Mouse (Mus musculus): ENCODE data around the gene Akr1c14.
A peak's percentile ranks its signal among the peaks of the same experiment; 100 is the strongest.
"Not testable (repeated sequence)": the region's sequence is repeated elsewhere in the genome, so short reads cannot be mapped to it uniquely, and the experiment has no call there.

Gene Akr1c14

DNA sequence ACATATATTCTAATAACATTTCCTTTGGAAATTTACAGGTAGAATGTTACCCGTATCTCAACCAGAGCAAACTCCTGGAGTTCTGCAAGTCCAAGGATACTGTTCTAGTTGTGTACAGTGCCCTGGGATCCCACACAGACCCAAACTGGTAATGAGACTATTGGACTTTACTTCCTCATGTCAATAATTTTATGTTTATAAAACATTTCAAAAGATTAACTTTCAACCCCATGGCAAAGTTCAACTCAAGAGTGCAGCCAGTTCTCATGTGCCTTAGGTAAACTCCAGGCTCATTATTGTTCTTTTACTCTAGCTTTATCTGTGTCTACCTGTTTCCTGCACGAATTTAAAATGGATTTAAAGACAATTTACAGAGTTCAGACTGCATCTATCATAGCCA lies at the start of gene Akr1c14:
Gene Akr1c14, plus strand, starts transcription at position 293 of the 400 bp plus-strand sequence.
- no peak for DNase-seq (ENCODE audit: low spot score)

DNA sequence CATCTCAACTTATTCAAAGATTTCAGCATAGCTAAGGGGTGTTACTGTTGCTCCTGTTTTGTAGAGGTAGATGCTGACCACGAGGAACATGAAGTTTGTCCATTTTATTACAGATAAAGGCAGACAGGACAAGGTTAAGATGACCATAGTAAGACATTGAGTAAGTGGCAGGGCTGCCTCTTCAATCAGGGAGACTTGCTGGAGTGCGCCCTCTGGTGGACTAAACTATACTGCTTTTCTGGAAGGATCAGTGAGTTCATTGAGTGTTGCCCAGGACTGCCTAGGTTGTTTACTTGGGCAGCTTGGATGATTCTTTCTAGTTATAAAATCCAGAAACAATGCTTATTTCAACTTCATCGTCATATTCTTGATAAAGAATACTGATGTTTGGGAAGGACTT lies 47.1 kb upstream of the Akr1c14 start:
- peak; percentile 67 for DNase-seq (ENCODE audit: low spot score)

DNA sequence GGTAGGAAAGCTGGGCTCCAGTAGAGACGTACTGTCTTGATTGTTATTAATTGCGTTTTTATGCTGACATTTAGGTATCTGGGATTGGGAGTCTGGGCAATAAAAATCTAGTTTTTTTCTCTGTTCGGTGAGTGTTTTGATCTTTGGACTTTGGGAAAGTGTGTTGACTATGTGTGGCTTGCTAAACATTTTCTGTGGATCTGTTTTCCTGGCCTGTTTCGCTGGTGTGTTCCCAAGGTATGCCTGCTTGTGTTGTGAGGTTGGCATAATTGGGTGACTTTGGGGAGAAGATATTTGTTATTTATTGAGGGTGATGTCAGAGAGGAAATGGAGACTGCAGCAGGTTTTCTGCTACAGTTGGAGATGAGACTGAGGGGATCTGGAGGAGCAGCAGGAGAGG lies 38.0 kb upstream of the Akr1c14 start:
- no peak for DNase-seq (ENCODE audit: low spot score)

DNA sequence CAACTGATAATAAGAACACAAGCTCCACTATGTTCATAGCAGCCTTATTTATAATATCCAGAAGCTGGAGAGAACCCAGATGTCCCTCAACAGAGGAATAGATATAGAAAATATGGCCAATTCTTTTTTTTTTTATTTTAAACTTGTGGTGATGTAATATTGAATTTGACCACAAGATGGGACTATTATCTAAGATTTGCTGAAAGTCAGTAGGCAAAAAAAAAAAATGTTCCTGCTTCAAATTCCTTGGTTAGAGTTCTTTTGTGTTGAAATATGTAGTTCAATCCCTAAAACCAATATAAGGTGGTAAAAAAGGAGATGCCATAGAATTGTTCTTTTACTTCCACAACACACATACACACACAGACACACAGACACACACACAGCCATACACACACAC lies 35.0 kb upstream of the Akr1c14 start:
- no peak for DNase-seq (ENCODE audit: low spot score)

DNA sequence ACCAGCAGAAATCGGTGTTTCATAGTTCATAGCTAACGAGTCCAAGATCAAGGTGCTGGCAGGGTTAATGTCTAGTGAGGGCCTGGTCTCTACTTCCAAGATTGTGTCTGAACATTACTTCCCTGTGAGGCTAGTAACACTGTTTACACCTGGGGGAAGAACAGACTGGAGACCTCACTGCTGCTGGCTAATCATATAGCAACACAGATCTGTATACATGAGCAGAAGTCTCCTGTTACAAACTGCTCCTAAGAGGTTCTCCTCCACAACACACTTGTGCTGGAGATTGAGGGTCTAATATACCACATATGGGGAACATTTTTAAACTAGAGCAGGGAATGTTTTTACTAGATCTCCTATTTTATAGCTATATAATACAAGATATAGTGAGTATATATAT lies 18.9 kb upstream of the Akr1c14 start:
- DNase-seq (ENCODE audit: low spot score), result no peak

DNA sequence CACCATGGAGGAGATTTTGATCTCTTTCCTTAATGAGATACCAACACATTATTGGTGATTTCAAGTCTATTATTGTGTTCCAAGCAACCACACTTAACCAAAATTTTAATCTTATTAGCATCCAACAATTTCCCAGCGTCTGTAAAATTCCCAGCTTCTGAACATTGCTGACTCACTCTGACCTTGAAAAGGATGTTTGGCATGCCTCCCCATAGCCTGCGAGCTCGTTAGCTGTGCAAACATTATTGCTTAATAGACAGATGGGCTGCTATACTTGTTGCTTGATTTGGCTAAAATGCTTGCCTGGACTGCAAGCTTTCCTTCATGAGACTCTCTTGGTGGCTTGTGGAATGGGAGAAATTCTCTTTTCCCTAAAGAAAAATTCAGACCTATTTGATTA lies 16.3 kb upstream of the Akr1c14 start:
- DNase-seq (ENCODE audit: low spot score), result peak; percentile 67

DNA sequence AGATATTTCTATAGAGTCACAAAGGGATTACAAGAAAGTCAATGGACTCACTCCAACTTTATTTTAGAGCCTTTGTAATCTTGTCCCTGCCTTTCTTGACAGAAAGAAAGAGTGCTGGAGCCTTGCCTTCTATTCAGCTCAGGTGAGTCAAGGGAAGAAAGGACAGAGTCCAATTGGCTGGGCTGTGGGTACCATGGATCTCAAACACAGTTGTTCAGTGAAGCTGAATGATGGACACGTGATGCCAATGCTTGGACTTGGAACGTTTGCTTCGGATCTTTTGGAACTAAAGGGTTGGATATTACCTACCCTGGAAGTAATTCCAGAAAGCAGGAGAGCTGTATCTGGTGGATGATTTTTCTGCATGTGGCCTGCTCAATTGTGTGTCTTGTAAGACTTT lies 13.8 kb upstream of the Akr1c14 start:
- no peak for DNase-seq (ENCODE audit: low spot score)

DNA sequence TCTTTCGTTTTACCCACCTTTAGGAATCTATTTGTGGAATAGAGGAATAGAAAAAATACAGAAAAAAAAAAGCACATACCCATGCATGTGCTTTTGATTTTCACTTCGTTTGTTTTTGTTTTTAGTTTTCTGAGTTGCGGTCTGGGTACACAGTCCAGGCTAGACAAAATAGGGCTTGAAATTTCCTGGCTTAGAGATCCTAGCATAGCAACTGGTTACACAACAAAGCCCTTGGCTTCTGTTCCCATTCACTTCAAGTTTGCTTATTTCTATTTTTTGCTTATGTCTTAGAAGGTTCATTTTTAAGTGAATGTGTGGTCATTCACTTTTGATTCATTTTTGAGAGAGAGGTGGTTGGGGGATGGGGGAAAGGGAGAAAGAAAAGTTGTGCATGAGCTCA lies 2.7 kb upstream of the Akr1c14 start:
- DNase-seq (ENCODE audit: low spot score), result no peak

DNA sequence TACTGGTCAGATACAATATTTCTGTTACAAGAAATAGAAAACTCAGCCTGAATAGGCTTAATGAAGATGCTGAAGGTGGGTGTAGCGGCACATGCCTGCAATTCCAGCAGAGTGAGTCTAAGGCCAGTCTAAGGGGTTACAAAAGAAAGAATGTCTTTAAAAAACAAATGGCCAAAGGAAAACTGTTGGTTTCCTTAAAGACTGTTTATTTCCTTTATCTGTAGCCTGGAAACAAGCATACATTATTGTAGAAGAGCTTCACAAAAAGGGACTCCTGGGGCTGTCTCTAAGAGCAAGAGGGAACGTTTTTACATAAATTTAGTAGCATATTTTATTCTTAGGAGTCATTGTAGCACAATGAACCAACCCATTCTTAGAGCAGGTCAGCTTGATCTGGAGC lies 2.0 kb upstream of the Akr1c14 start:
- DNase-seq (ENCODE audit: low spot score), result no peak

DNA sequence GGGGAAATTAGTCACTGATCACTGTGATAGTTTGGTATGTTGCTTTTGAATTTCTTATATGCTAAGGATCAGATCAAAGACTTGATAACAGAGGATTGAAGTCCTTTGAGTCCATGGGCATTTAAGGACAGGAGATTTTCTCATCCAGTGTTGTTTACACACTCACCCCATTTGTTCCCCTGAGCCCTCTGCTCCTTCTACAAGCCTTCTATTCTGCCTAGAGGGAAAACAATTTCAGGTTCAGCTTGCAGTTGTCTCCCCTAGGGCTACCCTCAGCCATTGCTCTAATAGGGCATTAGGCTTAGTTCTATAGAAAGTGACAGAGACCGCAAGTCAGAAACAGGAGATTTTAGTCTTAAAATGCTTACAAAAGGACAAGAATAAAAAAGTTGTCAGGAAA lies 585 bp upstream of the Akr1c14 start:
- no peak for DNase-seq (ENCODE audit: low spot score)

DNA sequence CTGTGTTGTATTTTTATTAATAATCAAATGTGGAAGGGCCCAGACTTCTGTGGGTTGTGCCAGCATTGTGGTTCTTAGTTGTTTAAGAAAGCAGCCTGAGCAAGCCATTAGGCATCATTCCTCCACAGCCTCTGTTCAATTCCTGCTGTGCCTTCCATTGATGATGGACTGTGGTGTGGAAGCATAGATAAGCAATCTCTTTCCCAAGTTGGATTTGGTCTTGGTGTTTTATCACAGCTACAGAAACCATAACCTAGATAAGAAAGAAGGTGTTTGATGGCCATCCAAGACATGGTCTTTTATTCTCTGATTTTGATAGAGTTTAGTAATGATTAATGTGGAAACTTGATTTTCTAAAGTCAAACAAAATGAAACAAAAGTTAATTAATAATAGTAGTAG lies 844 bp downstream of the Akr1c14 start:
- DNase-seq (ENCODE audit: low spot score), result no peak

DNA sequence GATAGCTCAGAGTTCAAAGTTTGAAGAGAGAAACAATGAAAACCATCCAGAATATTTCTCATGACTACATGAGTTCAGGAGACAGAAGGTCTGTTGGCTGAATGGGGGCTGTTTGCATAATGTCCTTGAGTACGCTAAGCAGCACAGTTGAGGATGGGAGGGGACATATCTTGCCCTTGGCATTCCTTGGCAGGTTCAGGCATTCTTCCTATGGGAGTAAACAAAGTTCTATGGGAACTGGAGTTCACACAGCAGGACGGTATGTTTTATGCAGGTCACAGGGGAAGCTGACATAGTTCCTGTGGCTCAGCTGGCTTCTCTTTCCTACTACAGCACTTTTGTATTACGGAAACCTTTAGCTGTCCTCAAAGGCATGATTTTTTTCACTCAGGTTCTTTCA lies 6.6 kb downstream of the Akr1c14 start:
- DNase-seq (ENCODE audit: low spot score), result peak; percentile 68

DNA sequence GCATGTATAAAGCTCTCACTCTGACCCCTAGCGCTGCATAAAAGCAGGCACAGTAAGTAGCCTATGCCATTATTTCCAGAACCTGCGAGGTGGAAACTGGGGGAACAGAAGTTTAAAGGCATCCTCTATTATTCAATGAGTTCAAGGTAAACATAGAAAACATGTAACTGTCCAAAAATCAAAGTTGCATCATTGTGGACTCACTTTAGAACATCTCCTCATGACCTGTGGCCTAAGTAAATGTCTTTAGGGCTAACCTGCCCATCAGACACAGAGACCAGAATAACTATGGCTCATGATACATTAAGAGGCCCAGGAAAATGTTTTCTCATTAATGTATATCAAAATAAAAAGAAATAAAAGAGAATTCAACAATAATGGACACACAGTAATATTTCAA lies 7.4 kb downstream of the Akr1c14 start:
- DNase-seq (ENCODE audit: low spot score), result no peak

DNA sequence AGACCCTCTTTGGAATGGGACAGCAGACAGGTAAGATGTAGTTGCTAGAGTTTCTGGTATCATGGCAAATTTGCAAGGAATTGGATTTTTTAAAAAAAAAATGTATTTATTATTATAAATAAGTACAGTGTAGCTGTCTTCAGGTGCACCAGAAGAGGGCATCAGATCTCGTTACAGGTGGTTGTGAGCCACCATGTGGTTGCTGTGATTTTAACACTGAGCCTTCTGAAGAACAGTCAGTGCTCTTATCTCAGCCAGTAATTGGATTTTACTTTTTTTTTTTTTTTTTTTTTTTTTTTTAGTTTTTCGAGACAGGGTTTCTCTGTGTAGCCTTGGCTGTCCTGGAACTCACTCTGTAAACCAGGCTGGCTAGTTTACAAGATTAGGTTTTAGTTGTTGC lies 9.4 kb downstream of the Akr1c14 start:
- not testable (repeated sequence) for DNase-seq (ENCODE audit: low spot score)

DNA sequence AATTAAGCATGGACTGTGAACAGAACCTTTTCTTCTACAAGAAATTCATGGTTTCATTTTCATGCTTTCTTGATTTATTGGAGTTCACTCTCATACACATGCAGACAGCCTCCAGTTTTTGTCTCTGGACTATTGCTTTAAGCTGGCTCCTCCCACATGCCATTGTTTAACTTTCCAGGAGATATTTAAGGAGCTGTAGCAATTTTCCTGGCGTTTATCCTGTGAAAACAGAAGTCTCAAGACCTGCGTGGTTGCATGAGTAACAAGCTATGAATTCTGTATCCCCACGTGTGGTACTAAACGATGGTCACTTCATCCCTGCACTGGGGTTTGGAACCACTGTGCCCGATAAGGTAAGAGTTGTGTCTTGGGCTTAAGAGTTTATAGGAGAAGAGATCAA lies 10.6 kb downstream of the Akr1c14 start:
- peak; percentile 69 for DNase-seq (ENCODE audit: low spot score)

DNA sequence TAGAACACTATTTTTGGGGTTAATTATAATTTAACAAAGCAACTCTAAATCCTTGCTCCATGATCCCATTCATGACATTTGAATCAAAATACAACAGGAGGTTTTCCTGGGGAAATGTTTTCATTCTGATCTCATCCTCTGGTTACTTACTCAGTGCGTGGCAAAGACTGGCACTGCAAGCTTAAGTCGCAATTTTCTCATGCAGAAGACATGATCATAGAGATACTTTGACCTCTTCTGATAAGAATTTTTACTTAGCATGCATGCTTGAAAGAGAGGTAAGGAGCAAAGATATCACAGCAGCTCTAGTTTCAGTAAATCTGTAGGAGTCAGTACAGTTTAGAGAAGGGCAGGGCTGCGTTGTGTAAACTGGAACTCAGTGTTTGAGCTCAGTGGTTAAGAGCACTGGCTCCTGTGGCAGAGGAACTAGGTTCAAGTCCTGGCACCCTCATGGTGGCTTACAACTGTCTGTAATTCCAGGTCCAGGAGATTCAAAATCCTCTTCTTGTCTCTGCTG lies 11.5 kb downstream of the Akr1c14 start:
- DNase-seq (ENCODE audit: low spot score), result no peak

DNA sequence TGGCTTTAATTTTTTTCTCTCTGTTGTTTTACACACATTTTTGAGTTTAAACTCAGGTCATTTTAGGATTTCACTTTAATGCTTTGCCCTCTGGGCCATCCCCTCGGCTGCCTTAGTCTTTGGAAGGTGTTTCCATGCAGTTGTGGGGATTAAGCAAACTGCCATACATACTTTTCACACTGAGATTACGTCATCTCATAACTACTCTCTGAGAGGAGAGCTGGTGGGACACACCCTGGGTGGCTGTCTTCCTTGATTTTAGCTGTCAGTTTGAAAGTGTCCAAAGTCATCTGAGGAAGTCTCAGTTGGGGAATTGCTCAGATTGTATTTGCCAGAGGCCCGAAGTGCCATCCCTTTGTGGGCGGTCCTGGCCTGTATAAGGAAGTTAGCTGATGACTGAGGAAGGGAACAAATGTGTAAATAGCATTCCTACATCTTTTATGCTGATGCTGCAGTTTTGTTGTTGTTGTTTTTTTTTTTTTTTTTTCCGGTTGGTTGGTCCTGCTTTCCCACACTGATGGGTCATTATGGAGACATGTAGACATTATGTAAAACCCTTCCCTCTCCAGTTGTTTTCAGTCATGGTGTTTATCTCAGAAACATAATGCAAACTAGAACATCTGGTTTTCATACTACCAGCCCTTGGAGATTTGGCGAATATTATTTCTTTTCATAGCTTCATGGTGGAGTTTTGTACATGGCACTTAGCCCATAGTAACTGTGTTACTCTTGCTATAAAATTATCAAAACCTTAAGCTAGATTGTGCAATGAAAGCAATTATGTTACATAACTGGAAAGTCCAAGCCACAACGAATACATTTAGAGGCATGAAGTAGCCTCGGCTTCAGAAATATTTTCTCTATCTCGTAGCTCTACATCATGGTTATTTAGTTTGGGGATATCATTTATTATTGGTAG lies 28.0 kb downstream of the Akr1c14 start:
- no peak for DNase-seq (ENCODE audit: low spot score)

DNA sequence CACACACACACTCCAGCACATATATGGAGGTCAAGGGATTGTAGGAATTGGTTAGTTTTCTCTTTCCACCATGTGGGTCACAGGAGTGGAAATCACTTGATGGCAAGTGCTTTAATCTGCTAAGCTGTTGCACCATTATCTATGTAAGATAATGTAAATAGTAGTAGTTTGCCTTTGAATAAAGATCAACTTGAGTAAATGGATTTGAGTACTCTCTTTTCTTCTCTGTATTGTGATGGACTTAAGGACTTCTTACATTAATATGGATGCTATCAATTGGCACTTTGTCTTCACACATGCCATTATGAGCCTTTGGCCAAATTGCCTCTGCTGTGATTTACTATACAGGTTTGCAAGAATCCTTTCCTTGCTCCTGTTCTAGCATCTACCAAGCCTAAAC lies 31.1 kb downstream of the Akr1c14 start:
- no peak for DNase-seq (ENCODE audit: low spot score)

DNA sequence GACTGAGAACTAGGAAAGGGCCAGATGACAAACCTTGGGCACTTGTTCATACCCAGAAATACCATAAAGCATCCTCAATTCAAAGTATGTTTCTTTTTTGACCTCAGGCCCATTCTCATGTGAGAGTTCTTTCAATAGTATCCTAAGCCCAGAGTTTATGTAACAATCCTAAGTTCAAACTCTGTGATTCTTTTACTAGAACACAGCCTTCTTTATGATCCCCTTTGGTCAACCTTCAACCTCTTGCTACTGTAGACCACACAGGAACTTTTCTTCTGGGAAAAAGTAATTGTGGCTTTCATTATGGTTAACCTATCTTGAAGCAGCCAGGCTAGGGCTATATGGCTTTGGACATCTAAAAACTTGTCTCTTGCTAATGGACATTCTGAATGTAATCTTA lies 52.9 kb downstream of the Akr1c14 start:
- no peak for DNase-seq (ENCODE audit: low spot score)

DNA sequence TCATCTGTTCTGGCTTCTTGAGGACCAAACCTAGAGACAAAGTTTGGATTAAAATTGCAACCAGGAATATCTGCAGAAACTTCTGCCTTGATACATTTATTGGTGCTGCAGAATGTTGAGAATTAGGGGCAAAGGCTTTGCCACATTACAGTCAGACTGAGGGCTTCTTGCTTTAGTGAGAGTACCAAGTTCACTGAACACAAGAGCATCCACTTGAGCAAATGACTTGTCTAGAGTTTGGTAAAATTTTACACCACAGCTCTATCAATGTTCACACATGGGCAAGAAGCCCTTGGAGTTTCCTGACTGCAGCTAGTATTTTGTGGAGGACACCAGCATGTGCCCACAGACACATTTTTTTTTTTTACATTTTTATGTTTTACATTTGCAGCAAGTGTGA lies 53.9 kb downstream of the Akr1c14 start:
- DNase-seq (ENCODE audit: low spot score), result no peak

DNA sequence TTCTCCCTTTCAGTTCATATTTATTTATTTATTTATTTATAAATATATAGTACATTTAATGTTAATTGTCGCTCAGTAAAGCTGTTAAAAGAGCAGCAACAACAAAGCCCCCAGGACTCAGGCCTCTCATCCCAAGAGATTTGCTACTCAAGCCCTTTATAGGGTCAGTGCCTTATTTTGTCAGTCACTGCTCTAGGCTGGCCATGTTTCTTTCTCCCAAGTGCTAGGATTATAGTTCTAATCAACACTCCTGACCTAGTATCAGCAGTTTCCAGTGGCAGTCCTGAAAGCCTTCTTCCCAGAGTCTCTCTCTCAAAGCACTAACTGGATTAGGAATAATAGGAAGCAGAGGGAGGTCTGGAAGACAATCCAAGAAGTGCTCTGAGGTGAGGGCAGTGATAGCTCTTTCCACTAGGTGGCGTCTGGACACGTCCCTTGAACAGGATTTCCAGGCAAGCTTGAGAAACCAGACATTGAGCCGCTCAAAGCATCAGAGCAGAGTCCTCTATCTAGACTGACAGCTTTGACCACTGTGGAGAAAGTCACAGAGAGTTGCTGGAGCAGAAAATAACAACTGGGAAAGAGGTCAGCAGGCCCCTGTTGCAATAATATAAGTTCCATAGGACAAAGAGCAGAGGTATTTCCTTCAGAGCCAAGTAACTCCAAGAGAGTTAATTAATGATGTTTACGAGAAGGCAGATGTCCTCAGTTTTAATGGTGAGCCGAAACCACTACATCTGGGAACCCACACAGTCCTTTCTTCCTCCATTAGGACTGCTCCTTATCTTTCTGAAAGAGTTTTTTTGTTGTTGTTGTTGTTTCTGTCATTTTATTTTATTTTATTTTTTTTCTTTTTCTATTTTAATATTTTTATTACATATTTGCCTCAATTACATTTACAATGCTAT lies 61.7 kb downstream of the Akr1c14 start:
- peak; percentile 46 for DNase-seq (ENCODE audit: low spot score)

DNA sequence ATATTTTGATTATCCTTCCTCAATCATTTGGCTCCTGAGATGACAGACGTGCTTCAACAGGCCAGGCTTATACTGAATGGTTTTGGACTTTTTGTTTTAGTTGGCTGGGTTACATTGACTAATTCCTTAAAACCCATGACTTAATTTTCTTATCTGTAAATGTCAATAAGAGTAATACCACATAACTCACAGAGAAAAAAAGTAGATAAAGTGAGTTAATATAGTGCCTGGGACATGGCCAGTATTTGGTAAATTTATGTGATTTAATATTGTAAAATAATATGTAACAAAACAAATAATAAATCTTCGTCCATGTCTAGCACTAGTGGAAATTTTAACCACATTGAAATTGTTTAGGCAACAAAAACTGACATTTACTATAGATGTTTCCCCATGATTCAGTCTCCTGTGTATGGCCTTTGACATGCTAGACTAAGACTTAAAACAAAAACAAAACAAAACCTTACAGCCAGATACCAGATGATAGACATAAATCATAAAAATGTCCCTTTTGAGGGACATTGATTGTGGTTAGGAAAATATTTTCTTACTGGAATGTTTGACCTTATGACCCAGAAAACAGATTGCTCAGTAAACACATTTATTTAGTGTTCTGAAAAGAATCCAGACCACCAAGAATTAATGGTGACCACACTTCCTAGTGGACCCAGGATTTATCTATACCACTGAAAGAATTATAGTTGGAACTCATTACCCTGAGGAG lies 70.5 kb downstream of the Akr1c14 start:
- no peak for DNase-seq (ENCODE audit: low spot score)

Measured in lung, postnatal 25 days (tissue).